Mouse (Mus musculus) ES-Bruce4 (cell line): Measurements from ENCODE around the gene Usf2. TPM values are rescaled to one million over a fixed set of nuclear protein-coding genes. Genes with fewer than 3 reads are reported as not detected.
"Not testable (repeated sequence)": the region's sequence is repeated elsewhere in the genome, so short reads cannot be mapped to it uniquely, and the experiment has no call there.

Source experiments
- H3K27ac ChIP-seq: 2 replicates; pipeline ENCODE4 v1.5.1; 2012; ENCODE audit warnings: low read length, inconsistent platforms; ENCODE audit not compliant: insufficient read depth
- H3K27me3 ChIP-seq: 2 replicates; pipeline ENCODE4 v1.6.1; 2012; ENCODE audit warnings: mild to moderate bottlenecking, low read length, inconsistent platforms; ENCODE audit not compliant: control insufficient read depth, poor library complexity, insufficient read depth, severe bottlenecking
- H3K36me3 ChIP-seq: 2 replicates; pipeline ENCODE4 v1.6.1; 2012; ENCODE audit warnings: inconsistent platforms, mild to moderate bottlenecking, low read length, moderate library complexity; ENCODE audit not compliant: control insufficient read depth, poor library complexity, insufficient read depth, severe bottlenecking
- H3K4me1 ChIP-seq: one replicate; pipeline ENCODE4 v1.8.1; 2011; ENCODE audit warnings: low read length; ENCODE audit not compliant: control insufficient read depth, insufficient read depth
- H3K4me3 ChIP-seq: 2 replicates; pipeline ENCODE4 v1.5.1; 2011; ENCODE audit warnings: low read depth, mild to moderate bottlenecking, low read length
- H3K9ac ChIP-seq: 2 replicates; pipeline ENCODE4 v1.6.1; 2012; ENCODE audit warnings: low read depth, mild to moderate bottlenecking, inconsistent platforms; ENCODE audit not compliant: poor library complexity, severe bottlenecking
- H3K9me3 ChIP-seq: replicated peaks from 2 replicates; pipeline ENCODE4 v1.6.1; 2012; ENCODE audit warnings: mild to moderate bottlenecking, low read length, inconsistent platforms; ENCODE audit not compliant: control insufficient read depth, poor library complexity, insufficient read depth, severe bottlenecking
- CTCF ChIP-seq: IDR thresholded peaks from one replicate; pipeline ENCODE4 v1.8.1; 2011; ENCODE audit warnings: low read depth, low read length
- EP300 ChIP-seq: IDR thresholded peaks from 2 replicates; pipeline ENCODE4 v1.6.1; 2011; ENCODE audit warnings: low read depth, low read length; ENCODE audit not compliant: insufficient read depth
- POLR2A ChIP-seq: IDR thresholded peaks from one replicate; pipeline ENCODE4 v1.8.1; 2011; ENCODE audit warnings: low read length; ENCODE audit not compliant: insufficient read depth
- polyA plus RNA-seq: library from polyadenylated mRNA; stranded (reverse); fragments of >200 nt; gene quantifications from 2 replicates; pipeline ENCODE4 v1.2.4, GENCODE M21; 2011; ENCODE audit warnings: low read depth; ENCODE audit not compliant: missing spikeins, insufficient read depth, insufficient read length

Gene Usf2
- polyA plus RNA-seq, 1 experiment, result 71.4 TPM

- not testable (repeated sequence) for H3K9ac ChIP-seq, H3K27ac ChIP-seq, H3K36me3 ChIP-seq, H3K27me3 ChIP-seq, H3K4me1 ChIP-seq, H3K9me3 ChIP-seq, H3K4me3 ChIP-seq
These were observed 32.0 kb downstream of the Usf2 start, which contains the start of gene Hamp2 for GRCm38 (mm10) chr7:30924581-30924980. Gene Hamp2 (minus strand): TSS chr7:30924681.

GRCm38 (mm10) chr7:30924071-30924470 lies 32.5 kb downstream of the Usf2 start:
- TF ChIP-seq CTCF (no peak), EP300 (no peak), POLR2A (no peak)
- Histone ChIP-seq H3K27ac (no peak overlapping the region), H3K4me3 (no peak overlapping the region), H3K36me3 (no peaks in the 10 kb centered on the region), H3K4me1 (no peaks in the 10 kb centered on the region), H3K9ac (no peak overlapping the region), H3K9me3 (no peaks in the 10 kb centered on the region), H3K27me3 (no peaks in the 10 kb centered on the region)

GRCm38 (mm10) chr7:30922490-30922889 lies 34.1 kb downstream of the Usf2 start:
- H3K9ac ChIP-seq, H3K27ac ChIP-seq, H3K36me3 ChIP-seq, H3K9me3 ChIP-seq, H3K4me3 ChIP-seq, H3K4me1 ChIP-seq, H3K27me3 ChIP-seq: not testable (repeated sequence)

- H3K36me3 ChIP-seq, result no peaks in the 10 kb centered on the region
- H3K4me3 ChIP-seq, result no peak overlapping the region
- no peaks in the 10 kb centered on the region for H3K9me3 ChIP-seq
- no peak overlapping the region for H3K27ac ChIP-seq
- H3K27me3 ChIP-seq, result no peaks in the 10 kb centered on the region
- TF ChIP-seq CTCF, result no peak
- TF ChIP-seq EP300, result no peak
- TF ChIP-seq POLR2A, result no peak
- no peak overlapping the region for H3K9ac ChIP-seq
- H3K4me1 ChIP-seq, result peaks cover 9% of the 10 kb centered on the region
These were observed 36.4 kb downstream of the Usf2 start for GRCm38 (mm10) chr7:30920217-30920616.

- Histone ChIP-seq H3K4me3 (no peak overlapping the region), H3K4me1 (peaks cover 9% of the 10 kb centered on the region), H3K27ac (no peak overlapping the region), H3K9me3 (no peaks in the 10 kb centered on the region), H3K9ac (no peak overlapping the region), H3K36me3 (no peaks in the 10 kb centered on the region), H3K27me3 (no peaks in the 10 kb centered on the region)
- TF ChIP-seq POLR2A (no peak), CTCF (no peak), EP300 (no peak)
These were observed 39.4 kb downstream of the Usf2 start for GRCm38 (mm10) chr7:30917219-30917618.

GRCm38 (mm10) chr7:30916713-30917112 lies 39.9 kb downstream of the Usf2 start:
- Histone ChIP-seq H3K36me3 (no peaks in the 10 kb centered on the region), H3K4me3 (no peak overlapping the region), H3K27me3 (no peaks in the 10 kb centered on the region), H3K4me1 (peaks cover 9% of the 10 kb centered on the region), H3K9ac (no peak overlapping the region), H3K27ac (no peak overlapping the region), H3K9me3 (no peaks in the 10 kb centered on the region)
- TF ChIP-seq POLR2A (no peak), CTCF (no peak), EP300 (no peak)

- Histone ChIP-seq H3K27ac (no peak within 1 kb of the TSS), H3K27me3 (no peaks in the 10 kb centered on the region), H3K36me3 (no peaks in the 10 kb centered on the region), H3K9me3 (no peaks in the 10 kb centered on the region), H3K9ac (no peak within 1 kb of the TSS), H3K4me1 (peaks cover 9% of the 10 kb centered on the region), H3K4me3 (no peak within 1 kb of the TSS)
- no peak for TF ChIP-seq CTCF
- TF ChIP-seq EP300, result no peak
- TF ChIP-seq POLR2A, result no peak
These were observed 41.9 kb downstream of the Usf2 start, which contains the start of gene Mag for GRCm38 (mm10) chr7:30914732-30915131. Gene Mag (minus strand): TSS chr7:30914873.
